Mouse (Mus musculus): ENCODE measurements around the gene Ttc25. TPM values are rescaled to one million over a fixed set of nuclear protein-coding genes. Genes with fewer than 3 reads are reported as not detected.
A peak's percentile ranks its signal among the peaks of the same experiment; 100 is the strongest.

Ttc25 gene
- polyA plus RNA-seq, 1 experiment from 2014 or later: 0.17 TPM

DNA sequence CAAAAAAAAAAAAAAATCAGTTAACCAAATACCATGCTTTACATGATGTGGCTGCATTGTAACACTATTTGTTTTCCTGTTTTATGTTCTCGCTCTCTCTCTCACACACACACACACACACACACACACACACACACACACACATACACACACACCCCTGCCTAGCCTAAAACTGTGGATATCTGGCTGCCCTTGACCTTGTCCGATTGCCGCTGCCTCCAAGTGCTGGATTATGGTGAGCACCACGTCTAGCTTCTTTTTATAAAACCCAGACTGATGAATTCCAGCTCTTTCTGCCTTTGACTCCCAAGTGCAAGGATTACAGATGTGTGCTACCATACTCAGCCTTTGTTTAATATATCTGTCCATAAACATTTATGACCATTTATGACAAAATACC lies 72.1 kb downstream of the Ttc25 start:
- TF ChIP-seq CTCF (IDR thresholded peaks at IDR 0.05; ENCODE audit: low read depth) (no peak), EP300 (optimal IDR thresholded peaks at IDR 0.05) (no peak)
- Histone ChIP-seq H3K4me3 (ENCODE audit: low read depth, low read length) (no peak overlapping the region), H3K4me1 (replicated peaks; ENCODE audit: control insufficient read depth, insufficient read depth) (peaks cover 5% of the 10 kb centered on the region; the same call in 1 of the 2 replicates), H3K27me3 (ENCODE audit: control insufficient read depth, insufficient read depth, low read length) (no peaks in the 10 kb centered on the region), H3K27ac (replicated peaks) (no peak overlapping the region), H3K36me3 (ENCODE audit: control insufficient read depth, insufficient read depth, low read length) (no peaks in the 10 kb centered on the region), H3K4me2 (replicated peaks; ENCODE audit: low read depth) (peak overlapping the region; percentile 67; the same call in 1 of the 2 replicates), H3K9ac (ENCODE audit: low read length) (no peak overlapping the region), H3K9me3 (ENCODE audit: control insufficient read depth, low read length) (no peaks in the 10 kb centered on the region)
- 45% methylated on average over 4 of the region's 4 CpGs for WGBS
- no peak for DNase-seq (ENCODE audit: low spot score)
- no peak for ATAC-seq (ENCODE audit: low FRiP score, low TSS enrichment)

DNA sequence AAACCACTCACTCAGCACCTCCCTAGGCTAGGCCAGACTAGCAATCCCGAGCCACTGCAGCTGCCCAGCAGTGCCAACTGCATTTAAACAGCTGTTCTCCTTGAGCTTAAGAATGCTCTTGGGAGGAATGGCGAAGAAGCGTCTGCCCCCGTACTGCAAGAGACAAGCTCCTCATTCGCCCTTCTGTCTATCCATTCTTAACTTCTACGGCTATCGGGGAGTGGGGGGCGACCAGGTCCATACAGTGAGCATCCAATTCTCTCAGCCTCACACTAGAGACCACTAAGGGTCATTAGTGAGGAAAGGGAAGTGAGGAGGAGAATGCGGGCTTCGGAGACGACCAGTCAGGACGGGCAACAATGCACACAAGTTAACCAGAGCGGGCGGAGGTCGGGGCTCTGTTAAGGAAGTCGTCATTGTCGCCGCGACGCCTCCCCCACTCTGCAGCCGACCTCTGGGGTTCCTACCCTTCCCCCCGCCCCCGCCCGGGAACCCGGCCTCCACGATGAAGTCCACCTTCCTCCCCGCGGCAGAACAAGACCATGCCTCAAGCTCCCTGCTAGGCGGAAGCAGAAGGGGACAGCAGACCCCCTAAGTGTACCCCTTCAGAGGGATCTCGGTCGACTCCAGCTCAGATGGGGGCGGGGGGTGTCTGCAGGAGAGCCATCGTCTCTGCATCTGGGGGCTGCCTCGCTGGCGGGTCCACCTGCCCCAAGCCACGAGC lies 73.5 kb downstream of the Ttc25 start, which contains the start of gene Nkiras2:
TSS of gene Nkiras2 (plus strand) at position 484 of the 724 bp plus-strand sequence.
- TF ChIP-seq CTCF (IDR thresholded peaks at IDR 0.05; ENCODE audit: low read depth): no peak
- Histone ChIP-seq H3K4me2 (replicated peaks; ENCODE audit: low read depth) (peak within 1 kb of the TSS; percentile 67), H3K9me3 (ENCODE audit: control insufficient read depth, low read length) (no peaks in the 10 kb centered on the region), H3K36me3 (ENCODE audit: control insufficient read depth, insufficient read depth, low read length) (no peaks in the 10 kb centered on the region), H3K27me3 (ENCODE audit: control insufficient read depth, insufficient read depth, low read length) (no peaks in the 10 kb centered on the region), H3K4me1 (replicated peaks; ENCODE audit: control insufficient read depth, insufficient read depth) (0 out of 2 replicates have a peak, but pooled peaks cover 5% of the 10 kb centered on the region), H3K4me3 (ENCODE audit: low read depth, low read length) (peak within 1 kb of the TSS; percentile 96), H3K27ac (replicated peaks) (peak within 1 kb of the TSS; percentile 95), H3K9ac (ENCODE audit: low read length) (peak within 1 kb of the TSS; percentile 94)
- WGBS: under 1% methylated on average over 36 of the region's 36 CpGs
- peak; percentile 68 for ATAC-seq (ENCODE audit: low FRiP score, low TSS enrichment)
- peak; percentile 84 for DNase-seq (ENCODE audit: low spot score)

DNA sequence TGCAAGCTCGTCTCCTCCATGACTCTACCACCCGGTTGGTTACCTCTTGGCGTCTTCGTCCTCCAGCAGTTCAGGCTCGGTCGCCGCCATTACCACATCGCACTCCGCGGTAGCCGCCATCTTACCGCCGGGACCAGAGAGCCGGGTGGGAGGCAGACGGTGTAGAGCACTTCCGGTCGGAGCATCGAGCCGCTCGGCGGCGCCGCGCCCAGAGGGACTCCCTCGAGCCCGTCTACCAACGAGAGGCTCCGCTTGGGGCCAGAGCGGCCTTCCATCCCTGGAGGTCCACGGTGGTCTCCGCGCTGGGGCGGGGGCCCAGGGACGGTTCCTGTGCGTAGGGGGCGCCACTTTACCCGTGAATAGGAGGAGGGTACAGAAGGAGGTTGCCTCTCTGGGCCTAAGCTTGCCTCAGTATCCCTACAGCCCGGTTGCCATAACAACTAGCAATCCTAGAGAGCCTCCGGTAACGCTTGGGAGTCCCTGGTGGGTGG lies 74.1 kb downstream of the Ttc25 start:
- H3K4me3 ChIP-seq (ENCODE audit: low read depth, low read length): peak overlapping the region; percentile 96
- H3K27me3 ChIP-seq (ENCODE audit: control insufficient read depth, insufficient read depth, low read length): no peaks in the 10 kb centered on the region
- under 1% methylated on average over 40 of the region's 40 CpGs for WGBS
- H3K9ac ChIP-seq (ENCODE audit: low read length): peak overlapping the region; percentile 94
- H3K4me1 ChIP-seq (replicated peaks; ENCODE audit: control insufficient read depth, insufficient read depth): 0 out of 2 replicates have a peak, but pooled peaks cover 5% of the 10 kb centered on the region
- peak overlapping the region; percentile 95 for H3K27ac ChIP-seq (replicated peaks)
- DNase-seq (ENCODE audit: low spot score): peak; percentile 95
- H3K4me2 ChIP-seq (replicated peaks; ENCODE audit: low read depth): peak overlapping the region; percentile 67
- no peaks in the 10 kb centered on the region for H3K36me3 ChIP-seq (ENCODE audit: control insufficient read depth, insufficient read depth, low read length)
- ATAC-seq (ENCODE audit: low FRiP score, low TSS enrichment): peak; percentile 93
- H3K9me3 ChIP-seq (ENCODE audit: control insufficient read depth, low read length): no peaks in the 10 kb centered on the region
- TF ChIP-seq EP300 (optimal IDR thresholded peaks at IDR 0.05) (peak; percentile 35), CTCF (IDR thresholded peaks at IDR 0.05; ENCODE audit: low read depth) (peak; percentile 52)

DNA sequence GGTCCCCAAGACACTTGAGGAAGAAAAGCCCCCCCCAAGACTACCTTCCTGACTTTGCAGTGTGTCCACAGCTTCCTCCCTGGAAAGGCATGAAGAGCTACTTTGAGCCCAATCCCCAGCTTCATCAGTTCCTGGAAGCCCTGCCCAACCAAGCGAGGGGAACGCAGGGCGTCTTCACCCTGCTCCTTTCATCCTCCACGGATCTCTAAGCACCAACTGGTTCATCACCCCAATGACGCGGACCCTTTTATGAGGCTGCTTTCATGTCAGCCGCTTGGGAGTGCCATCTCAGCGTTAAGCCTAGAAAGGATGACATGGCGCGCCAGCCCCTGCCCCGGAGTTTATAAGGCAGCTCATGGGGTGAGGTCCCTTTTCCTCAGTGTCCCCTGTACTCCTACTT lies 74.6 kb downstream of the Ttc25 start, which contains the start of gene Dnajc7:
TSS of gene Dnajc7 (minus strand) at position 187 of the 400 bp plus-strand sequence.
- 3% methylated on average over 11 of the region's 11 CpGs for WGBS
- ATAC-seq (ENCODE audit: low FRiP score, low TSS enrichment) (no peak), DNase-seq (ENCODE audit: low spot score) (no peak)
- Histone ChIP-seq H3K9me3 (ENCODE audit: control insufficient read depth, low read length) (no peaks in the 10 kb centered on the region), H3K4me3 (ENCODE audit: low read depth, low read length) (peak within 1 kb of the TSS; percentile 96), H3K4me1 (replicated peaks; ENCODE audit: control insufficient read depth, insufficient read depth) (0 out of 2 replicates have a peak, but pooled peaks cover 5% of the 10 kb centered on the region), H3K27me3 (ENCODE audit: control insufficient read depth, insufficient read depth, low read length) (no peaks in the 10 kb centered on the region), H3K27ac (replicated peaks) (peak within 1 kb of the TSS; percentile 95), H3K4me2 (replicated peaks; ENCODE audit: low read depth) (peak within 1 kb of the TSS; percentile 67), H3K9ac (ENCODE audit: low read length) (peak within 1 kb of the TSS; percentile 94), H3K36me3 (ENCODE audit: control insufficient read depth, insufficient read depth, low read length) (0 out of 2 replicates have a peak, but pooled peaks cover 3% of the 10 kb centered on the region)
- TF ChIP-seq EP300 (optimal IDR thresholded peaks at IDR 0.05): no peak
- no peak for TF ChIP-seq CTCF (IDR thresholded peaks at IDR 0.05; ENCODE audit: low read depth)

Other genes with a start within 250 kb of the Ttc25 start
- 1,487 and 1,495 TPM in 2 replicates for gene Eif1, start 225.7 kb upstream of the Ttc25 start, polyA plus RNA-seq (2015; fragmentation: Nextera tagmentation; extraction: Ambion mirVana)
- gene Gast, start 211.2 kb upstream of the Ttc25 start, polyA plus RNA-seq (2015; fragmentation: Nextera tagmentation; extraction: Ambion mirVana): 52.0 and 84.7 TPM in 2 replicates
- gene Hap1, start 189.5 kb upstream of the Ttc25 start, polyA plus RNA-seq (2015; fragmentation: Nextera tagmentation; extraction: Ambion mirVana): 7.9 and 10.1 TPM in 2 replicates
- 234 and 259 TPM in 2 replicates for gene Jup, start 147.8 kb upstream of the Ttc25 start, polyA plus RNA-seq (2015; fragmentation: Nextera tagmentation; extraction: Ambion mirVana)
- 40.6 and 43.2 TPM in 2 replicates for gene P3h4, start 130.8 kb upstream of the Ttc25 start, polyA plus RNA-seq (2015; fragmentation: Nextera tagmentation; extraction: Ambion mirVana)
- 59.5 and 62.1 TPM in 2 replicates for gene Fkbp10, start 129.9 kb upstream of the Ttc25 start, polyA plus RNA-seq (2015; fragmentation: Nextera tagmentation; extraction: Ambion mirVana)
- gene Nt5c3b, start 103.8 kb upstream of the Ttc25 start, polyA plus RNA-seq (2015; fragmentation: Nextera tagmentation; extraction: Ambion mirVana): 69.6 and 70.7 TPM in 2 replicates
- gene Klhl10, start 103.7 kb upstream of the Ttc25 start, polyA plus RNA-seq (2015; fragmentation: Nextera tagmentation; extraction: Ambion mirVana): 0.16 and 0.22 TPM in 2 replicates
- 2.6 and 3.3 TPM in 2 replicates for gene Klhl11, start 72.9 kb upstream of the Ttc25 start, polyA plus RNA-seq (2015; fragmentation: Nextera tagmentation; extraction: Ambion mirVana)
- gene Acly, start 17.6 kb upstream of the Ttc25 start, polyA plus RNA-seq (2015; fragmentation: Nextera tagmentation; extraction: Ambion mirVana): 70.3 and 70.6 TPM in 2 replicates
- gene Cnp, start 29.3 kb downstream of the Ttc25 start, polyA plus RNA-seq (2015; fragmentation: Nextera tagmentation; extraction: Ambion mirVana): 23.5 and 25.7 TPM in 2 replicates
- 59.0 and 63.1 TPM in 2 replicates for gene Nkiras2, start 73.6 kb downstream of the Ttc25 start, polyA plus RNA-seq (2015; fragmentation: Nextera tagmentation; extraction: Ambion mirVana)
- gene Dnajc7, start 74.6 kb downstream of the Ttc25 start, polyA plus RNA-seq (2015; fragmentation: Nextera tagmentation; extraction: Ambion mirVana): 91.9 and 96.1 TPM in 2 replicates
- 0.18 and 0.34 TPM in 2 replicates for gene Zfp385c, start 146.8 kb downstream of the Ttc25 start, polyA plus RNA-seq (2015; fragmentation: Nextera tagmentation; extraction: Ambion mirVana)
- gene Dhx58, start 158.7 kb downstream of the Ttc25 start, polyA plus RNA-seq (2015; fragmentation: Nextera tagmentation; extraction: Ambion mirVana): 2.6 and 2.9 TPM in 2 replicates
- gene Kat2a, start 166.9 kb downstream of the Ttc25 start, polyA plus RNA-seq (2015; fragmentation: Nextera tagmentation; extraction: Ambion mirVana): 24.6 and 27.2 TPM in 2 replicates
- 0.13 and 0.22 TPM in 2 replicates for gene Hspb9, start 168.2 kb downstream of the Ttc25 start, polyA plus RNA-seq (2015; fragmentation: Nextera tagmentation; extraction: Ambion mirVana)
- gene Rab5c, start 192.6 kb downstream of the Ttc25 start, polyA plus RNA-seq (2015; fragmentation: Nextera tagmentation; extraction: Ambion mirVana): 18.4 and 22.0 TPM in 2 replicates
- gene Kcnh4, start 214.3 kb downstream of the Ttc25 start, polyA plus RNA-seq (2015; fragmentation: Nextera tagmentation; extraction: Ambion mirVana): 0.06 TPM in 2 replicates
- gene Hcrt, start 217.3 kb downstream of the Ttc25 start, polyA plus RNA-seq (2015; fragmentation: Nextera tagmentation; extraction: Ambion mirVana): not detected in 2 replicates
- gene Ghdc, start 225.3 kb downstream of the Ttc25 start, polyA plus RNA-seq (2015; fragmentation: Nextera tagmentation; extraction: Ambion mirVana): 3.6 and 3.9 TPM in 2 replicates

Measured in stomach, postnatal 0 days (tissue).